Mouse (Mus musculus): ENCODE results near the gene Smyd1. TPM values are rescaled to one million over a fixed set of nuclear protein-coding genes. Genes with fewer than 3 reads are reported as not detected.
"Not testable (repeated sequence)": the region's sequence is repeated elsewhere in the genome, so short reads cannot be mapped to it uniquely, and the experiment has no call there.

Smyd1 gene
- 100 to 1,000 TPM; 336 to 365 TPM for total RNA-seq (2021)
- long read RNA-seq, experiment 1, transcript Smyd1-202 (9 exons, 3,292 nt) = major isoform, 30 of 192 reads
- long read RNA-seq, experiment 1, transcript Smyd1-201 (10 exons, 3,361 nt) = minor isoform, 26 of 192 reads
- long read RNA-seq, experiment 1, partial matches to known transcripts = 10 of 192 reads
- long read RNA-seq, experiment 1, other reads (novel, unspliced or antisense) = 124 of 192 reads
- long read RNA-seq, experiment 2, transcript Smyd1-202 (9 exons, 3,292 nt) = major isoform, 51 of 228 reads
- long read RNA-seq, experiment 2, transcript Smyd1-201 (10 exons, 3,361 nt) = minor isoform, 37 of 228 reads
- long read RNA-seq, experiment 2, partial matches to known transcripts = 12 of 228 reads
- long read RNA-seq, experiment 2, other reads (novel, unspliced or antisense) = 128 of 228 reads

DNA sequence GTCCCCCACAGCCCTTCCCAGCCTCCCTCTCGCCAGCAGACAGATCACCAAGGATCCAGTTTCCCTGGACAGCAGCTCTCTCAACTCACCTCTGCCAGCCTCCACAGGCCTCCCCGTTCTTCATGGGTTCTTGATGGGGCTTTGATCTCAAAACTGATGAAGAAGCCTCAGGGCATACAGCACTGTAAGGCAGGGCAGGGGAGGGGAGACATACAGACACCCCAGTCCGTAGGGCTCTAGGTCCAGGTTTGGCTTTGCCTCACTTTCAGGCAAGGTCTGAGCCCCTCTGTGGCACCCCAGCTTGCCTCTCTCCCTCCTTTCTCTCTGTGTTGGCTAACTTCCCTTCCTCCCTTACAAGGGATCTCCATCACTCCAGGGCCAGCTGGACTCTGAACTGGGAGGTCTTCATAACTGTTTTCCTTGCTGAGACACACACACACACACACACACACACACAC is at the start of gene Smyd1:
Gene Smyd1, minus strand, starts transcription at position 408 of the 458 bp plus-strand sequence.
- intact Hi-C loops (cut with DNase I) = no loop called here
- DNase-seq = no peak

DNA sequence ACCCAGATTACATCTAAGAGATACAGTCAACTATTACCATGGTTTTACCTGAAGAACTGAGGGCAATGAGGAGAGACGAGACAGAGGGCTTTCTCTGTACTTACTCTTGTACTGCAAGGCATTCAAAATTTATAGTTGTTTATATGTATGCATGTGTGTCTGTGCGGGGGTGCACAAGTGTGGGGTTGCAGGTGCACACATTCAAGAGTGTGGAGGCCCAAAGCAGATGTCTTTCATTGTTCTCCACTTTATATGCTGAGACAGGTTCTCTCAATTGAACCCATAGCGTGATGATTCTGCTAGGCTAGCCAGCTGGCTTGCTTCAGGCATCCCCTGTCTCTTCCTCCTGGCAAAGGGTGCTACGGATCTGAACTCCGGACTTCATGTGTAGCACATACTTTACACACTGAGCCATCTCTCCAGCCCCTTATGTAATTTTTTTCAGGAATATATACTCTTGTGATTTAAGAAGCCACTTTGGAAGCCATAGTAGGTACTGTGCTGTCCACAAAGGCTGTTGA is 49.1 kb upstream of the Smyd1 start:
- intact Hi-C loops (cut with DNase I) = no loop called here
- DNase-seq = no peak

DNA sequence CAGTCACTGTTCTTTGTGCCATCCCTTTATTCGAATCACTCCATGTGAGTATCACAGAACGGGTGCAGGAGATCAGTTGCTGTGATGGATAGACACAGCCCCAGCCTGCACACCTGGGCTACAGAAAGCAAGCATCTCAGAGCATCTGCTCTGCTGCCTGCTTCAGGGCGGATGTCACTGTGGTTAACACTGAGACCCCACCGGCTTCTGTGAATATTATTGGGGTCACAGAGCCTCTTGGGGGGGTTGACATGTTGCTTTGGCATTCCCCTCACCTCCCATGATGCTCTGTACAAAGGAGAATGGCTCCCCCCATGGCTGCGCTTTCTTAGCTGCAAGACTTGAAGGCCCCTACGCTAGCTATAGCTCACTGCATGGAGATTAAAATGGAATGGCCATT is 47.4 kb upstream of the Smyd1 start:
- intact Hi-C loops (cut with DNase I) = no loop called here
- DNase-seq = no peak

DNA sequence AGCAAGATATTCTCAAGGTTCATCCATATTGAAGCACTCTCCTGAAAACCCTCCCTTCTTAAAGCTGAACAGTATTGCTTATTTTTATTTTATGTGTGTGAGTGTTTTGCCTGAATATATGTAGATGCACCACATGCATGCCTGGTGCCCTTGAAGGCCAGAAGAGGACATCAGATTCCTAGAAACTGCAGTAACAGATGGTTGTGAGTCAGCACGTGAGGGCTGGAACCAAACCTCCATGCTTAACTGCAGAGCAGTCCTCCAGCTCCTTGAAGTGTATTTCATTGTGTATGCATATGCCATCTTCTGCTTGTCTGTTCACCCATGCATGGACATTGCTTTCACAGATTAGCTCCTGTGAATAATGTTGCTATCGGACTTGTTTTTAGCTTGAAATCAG is 42.0 kb upstream of the Smyd1 start:
- intact Hi-C loops (cut with DNase I) = no loop called here
- no peak for DNase-seq

DNA sequence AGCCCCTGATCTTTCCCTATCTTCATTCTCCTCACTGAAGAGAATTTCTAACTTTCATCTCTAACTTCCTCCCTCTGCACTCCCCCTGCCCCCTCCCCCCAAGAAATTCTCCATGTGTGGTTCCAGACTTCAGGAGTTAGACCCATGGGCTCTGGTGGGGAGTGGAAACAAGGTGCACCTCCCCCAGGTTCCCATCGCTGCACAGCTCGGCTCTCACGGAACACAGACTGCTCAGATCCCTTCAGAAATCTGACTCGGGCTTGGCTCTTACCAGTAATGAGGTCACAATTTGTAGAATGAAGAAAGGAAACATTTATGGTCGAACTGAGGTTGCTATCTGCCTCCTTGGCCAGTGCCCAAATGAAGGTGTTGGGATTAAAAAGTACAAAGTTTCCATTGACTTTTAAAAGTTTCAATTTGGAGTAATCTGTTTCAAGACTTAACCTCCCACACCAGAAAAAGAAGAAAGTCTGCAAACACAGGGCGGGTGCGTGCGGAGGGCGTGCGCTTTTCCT is 39.2 kb upstream of the Smyd1 start:
- intact Hi-C loops (cut with DNase I) = no loop called here
- no peak for DNase-seq

DNA sequence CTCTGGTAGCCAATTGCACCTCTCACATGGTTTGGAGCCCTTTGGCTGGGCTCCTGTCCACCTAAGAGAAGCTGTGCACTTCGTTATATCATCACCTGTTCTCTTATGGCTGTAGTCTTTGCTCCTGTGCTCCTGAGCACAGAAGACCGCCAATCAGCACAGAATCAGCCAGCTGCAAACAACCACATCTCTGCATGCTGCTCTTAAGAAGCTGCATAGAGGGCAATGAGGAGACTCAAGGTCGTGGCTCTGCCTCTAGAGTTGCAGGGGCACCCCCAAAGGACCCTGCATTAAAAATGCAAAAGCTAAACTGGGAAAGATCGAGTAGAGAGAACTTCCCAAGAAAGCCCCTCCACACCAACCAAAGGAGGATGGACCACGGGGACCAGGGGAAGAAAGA is 38.7 kb upstream of the Smyd1 start:
- intact Hi-C loops (cut with DNase I) = no loop called here
- no peak for DNase-seq

DNA sequence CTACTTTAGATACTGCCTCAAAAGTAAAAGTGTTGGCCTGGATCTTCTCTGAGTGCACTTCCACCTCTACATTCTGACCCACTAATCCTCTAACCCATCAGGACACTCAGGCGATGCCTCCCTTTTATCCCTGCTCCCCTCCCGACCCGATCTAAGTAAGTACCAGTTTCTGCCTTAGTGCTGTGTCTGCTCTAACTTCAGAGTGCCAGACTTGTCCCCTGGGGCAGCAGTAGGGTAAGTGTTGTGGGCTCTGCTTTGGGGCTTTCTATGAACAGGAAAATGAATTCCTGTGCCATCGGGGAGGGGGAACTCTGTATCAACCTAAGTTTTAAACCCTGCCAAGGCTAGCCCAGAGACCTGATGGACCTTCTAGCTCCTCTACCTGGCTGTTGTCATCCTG is 38.2 kb upstream of the Smyd1 start:
- no peak for DNase-seq
- intact Hi-C loops (cut with DNase I) = no loop called here

DNA sequence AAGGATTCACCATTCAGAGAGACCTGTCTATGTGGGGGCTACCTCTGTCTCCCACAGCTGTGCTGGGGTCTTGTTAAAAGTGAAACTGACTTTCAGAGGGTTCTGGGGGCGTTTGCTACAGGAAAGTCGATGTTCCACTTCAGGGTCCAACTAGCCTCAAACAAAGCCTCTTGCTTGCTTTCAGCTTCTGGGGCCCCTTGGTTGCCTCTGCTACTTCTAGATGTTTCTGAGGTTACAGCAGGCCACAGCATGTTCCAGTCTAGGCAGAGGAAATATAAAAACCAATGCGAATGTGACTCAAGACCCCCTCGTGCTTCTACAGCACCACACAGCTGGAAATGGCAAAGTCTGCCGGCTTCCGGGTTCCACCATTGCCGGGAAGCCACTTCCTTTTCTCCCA is 35.5 kb upstream of the Smyd1 start:
- DNase-seq = no peak
- intact Hi-C loops (cut with DNase I) = no loop called here

DNA sequence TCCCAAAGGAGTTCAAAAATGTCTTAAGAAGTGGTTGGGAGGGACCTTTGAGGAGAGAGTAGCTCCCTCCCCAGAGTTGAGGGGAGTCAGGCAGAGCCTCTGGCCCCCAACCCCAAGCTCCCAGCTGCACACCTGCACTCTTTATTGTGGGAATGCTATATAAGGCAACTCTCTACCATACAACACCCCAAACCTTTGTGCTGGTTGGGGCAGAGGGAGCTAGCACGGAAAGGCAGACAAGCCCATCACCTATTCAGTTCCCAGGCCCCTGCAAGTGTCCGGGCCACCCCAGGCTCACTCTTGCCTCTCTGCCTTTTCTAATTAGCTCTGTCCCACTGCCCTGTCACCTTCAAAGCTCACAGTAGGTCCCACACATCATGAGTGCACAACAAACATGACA is 31.7 kb upstream of the Smyd1 start:
- intact Hi-C loops (cut with DNase I) = no loop called here

DNA sequence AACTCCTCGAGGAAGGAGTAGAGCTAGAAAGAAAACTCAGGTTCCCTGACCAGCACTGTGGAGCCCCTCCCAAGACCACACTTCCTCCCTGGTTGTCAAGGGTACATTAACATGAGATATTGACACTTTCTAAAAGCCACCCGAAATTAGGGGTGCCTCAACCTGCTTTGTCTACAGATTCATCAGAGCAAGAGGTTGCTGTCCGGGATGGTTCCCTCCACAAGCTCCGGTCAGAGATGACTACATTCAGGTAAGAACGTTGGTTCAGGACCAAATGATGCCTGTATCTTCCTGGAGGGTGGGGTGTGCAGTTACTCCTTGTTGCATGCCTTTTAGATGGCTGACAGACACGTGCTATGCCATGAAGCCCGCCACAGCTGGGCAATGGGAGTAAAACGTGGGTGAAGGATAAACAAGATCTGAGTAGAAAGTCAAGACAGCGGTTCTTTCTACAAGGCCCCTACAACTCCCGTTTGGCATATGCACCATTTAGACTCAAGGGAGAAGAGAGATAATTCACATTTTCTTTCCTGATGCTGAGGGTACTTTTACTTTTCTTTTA is 30.9 kb upstream of the Smyd1 start:
- DNase-seq = no peak
- intact Hi-C loops (cut with DNase I) = no loop called here

More for the DNA sequence above, 31.7 kb upstream of the Smyd1 start:
- no peak for DNase-seq

DNA sequence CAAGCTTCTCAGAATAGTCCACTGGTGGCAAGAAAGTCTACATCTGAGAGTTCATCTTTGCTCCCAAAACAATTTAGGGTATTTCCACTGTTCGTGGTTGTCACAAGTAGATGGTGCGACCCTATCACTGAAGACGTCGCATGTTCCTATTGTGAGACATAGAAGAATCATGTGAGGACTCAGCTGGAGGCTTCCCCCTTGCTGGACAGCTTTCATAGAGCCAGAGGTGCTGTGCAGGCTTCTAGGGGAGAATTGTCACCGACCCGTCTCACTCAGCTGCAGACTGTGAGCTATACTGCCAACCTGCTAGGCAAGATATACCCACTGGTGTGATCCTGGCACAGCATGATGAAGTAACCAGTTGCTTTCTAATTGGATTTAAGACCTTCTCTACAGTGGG is 30.2 kb upstream of the Smyd1 start:
- intact Hi-C loops (cut with DNase I) = no loop called here
- no peak for DNase-seq

DNA sequence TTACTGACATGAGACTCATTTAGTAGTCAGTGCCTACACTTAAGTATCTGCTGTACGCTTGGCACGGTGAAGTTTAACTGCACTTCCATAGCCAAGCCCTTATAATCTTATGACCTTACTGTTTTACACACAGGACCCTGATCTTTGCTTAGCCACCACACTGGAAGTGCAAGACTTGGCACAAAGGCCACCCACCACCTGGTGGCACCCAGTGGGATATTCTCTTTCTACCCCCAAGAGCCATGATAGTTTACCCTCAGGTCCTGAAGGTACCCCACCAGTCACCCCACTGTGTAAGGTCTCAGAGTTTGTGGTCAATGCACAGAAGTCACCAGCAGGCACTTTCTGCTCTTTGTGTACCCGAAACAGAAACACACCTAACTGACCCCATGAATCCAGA is 29.2 kb upstream of the Smyd1 start:
- no peak for DNase-seq
- intact Hi-C loops (cut with DNase I) = no loop called here

DNA sequence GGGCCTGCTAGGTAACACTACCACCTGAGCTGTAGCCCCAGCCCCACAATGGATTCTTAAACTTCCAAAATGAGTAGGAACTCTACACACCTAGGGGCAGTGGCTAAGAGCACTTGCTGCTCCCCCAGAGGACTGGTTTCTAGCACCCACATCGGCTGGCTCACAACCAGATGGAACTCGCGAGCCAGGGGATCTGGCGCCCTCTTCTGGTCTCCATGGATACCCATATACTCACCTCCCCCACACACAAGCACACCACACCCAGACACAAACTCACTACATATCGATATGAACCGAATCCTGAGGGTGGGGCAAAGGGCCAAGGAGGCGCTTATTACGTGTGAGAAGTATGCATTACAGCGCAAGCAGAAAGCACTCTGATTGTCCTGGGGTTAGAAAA is 26.0 kb upstream of the Smyd1 start:
- intact Hi-C loops (cut with DNase I) = no loop called here
- DNase-seq = no peak

DNA sequence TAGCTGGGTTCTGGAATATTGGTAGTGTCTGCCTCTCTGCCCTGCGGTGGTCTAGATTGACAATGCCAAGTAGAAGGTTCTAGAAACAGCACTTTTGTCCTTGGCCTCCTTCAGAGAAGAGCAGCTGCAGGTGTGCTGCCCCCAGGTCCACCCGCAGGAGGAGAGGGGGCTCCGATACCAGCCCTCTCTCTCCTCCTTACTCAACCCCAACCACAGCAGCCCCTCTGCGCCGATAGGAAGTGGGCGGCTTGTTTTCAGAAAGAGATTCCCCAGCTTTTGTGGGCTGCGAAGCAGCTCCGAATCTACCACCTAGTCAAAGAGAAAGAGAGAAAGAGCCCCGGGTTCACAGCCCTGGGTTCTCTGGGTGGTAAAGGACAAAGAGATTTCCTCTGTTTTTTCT is 19.1 kb upstream of the Smyd1 start:
- DNase-seq = no peak
- intact Hi-C loops (cut with DNase I) = no loop called here

DNA sequence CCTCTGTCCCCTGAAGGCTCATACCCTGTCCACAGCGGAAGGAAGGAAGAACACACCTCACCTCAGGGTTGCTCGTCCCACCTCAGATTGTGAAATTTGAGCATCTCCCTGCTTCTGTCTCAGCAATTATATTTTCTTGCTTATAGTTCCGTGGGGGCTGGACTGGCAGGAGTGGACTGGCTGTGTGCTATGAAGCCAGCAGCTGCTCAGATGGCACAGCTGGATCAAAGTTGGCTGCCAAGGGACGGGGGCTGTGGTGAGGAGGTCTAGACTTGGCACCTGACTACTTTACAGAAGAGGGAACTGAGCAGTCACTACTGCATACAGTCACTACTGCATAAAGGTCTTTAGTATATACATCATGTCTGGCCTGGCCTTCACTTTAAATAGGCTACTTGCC is 17.3 kb upstream of the Smyd1 start:
- intact Hi-C loops (cut with DNase I) = no loop called here

DNA sequence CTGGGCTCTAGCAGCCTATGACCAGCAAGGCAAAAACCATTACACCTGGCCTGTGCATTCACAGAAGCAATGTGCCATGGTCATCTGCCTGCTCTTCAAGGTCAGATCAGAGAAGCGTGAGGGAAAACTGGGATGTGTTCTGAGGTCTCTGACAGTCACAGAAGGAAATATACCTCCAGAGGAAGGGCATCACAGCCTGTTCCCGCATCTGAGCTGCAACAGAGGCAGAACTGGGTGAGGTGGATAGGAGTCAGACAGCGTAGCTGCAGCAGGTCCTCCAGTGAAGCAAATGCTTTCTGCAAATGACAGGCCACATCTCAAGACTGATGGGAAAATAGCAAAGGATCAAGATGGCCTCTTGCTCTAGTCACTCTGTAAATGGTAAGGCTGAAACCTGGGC is 16.9 kb upstream of the Smyd1 start:
- intact Hi-C loops (cut with DNase I) = no loop called here
- no peak for DNase-seq

More for the DNA sequence above, 17.3 kb upstream of the Smyd1 start:
- DNase-seq = no peak

DNA sequence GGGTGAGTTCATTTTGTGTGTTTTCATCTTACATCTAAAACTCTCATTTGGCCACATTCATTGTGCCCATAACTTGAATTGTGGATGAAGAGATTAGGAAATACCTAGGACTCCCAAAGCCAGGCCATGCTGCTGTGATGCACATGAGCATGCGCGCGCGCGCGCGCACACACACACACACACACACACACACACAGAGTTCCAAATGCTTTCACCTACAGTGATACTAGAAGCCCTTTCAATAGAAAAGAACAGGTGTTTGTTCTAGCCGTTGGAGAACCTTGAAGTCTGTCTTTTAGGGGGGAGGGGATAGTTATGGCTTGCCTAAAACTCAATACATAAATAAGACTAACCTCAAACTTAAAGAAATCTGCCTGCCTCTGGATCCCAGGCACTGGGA is 15.6 kb upstream of the Smyd1 start:
- no peak for DNase-seq
- intact Hi-C loops (cut with DNase I) = no loop called here

DNA sequence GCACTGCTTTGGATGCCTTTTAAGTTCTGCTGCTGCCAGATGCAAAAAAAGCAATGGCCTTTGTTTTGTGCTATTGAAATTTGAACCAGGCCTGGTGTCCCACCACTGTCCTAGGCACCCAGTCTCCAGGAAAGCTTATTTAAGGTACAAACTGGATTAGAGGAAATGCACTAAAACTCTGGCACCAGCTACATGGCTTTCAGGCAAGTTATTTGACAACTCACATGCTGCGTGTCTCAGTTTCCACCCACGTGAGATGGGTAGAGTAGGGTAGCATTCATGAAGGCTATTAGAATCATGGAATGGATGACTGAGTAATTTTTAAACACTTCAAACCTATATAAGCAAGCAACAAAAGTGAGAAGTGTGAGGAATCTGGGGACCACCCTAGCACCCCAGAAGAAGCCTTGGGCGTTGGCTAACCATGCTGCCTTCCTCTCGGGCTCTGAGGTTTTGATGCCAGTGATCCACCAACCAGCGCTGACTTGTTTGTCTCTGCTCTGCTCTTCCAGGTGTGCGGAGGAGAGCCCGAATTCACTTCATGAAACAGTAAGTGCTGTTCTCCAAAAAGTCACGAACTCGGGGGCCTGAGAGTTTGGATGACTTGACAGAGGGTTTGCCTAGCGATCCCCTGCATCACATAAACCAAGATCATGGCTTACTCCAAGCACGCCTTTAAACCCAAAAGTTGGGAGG is 11.7 kb upstream of the Smyd1 start:
- intact Hi-C loops (cut with DNase I) = no loop called here
- no peak for DNase-seq

DNA sequence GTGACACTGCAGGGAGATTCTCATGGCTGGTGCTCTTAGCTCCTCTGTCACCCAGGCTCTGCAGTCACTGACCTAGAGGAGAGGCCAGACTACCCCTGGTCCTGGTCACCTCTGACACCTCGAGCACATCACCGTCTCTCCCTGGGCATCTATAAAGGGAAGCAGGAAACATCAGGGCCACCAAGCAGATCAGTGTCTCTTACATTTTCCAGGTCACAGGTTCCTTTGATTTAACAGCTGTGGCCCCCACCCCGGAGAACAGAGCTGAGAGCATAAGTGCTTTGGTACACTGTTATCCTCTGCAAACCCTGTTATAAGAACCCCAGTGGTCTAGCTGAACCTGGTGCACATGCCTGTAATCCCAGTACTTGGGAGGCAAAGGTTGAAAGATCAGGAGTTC is 11.0 kb upstream of the Smyd1 start:
- no peak for DNase-seq
- intact Hi-C loops (cut with DNase I) = no loop called here

DNA sequence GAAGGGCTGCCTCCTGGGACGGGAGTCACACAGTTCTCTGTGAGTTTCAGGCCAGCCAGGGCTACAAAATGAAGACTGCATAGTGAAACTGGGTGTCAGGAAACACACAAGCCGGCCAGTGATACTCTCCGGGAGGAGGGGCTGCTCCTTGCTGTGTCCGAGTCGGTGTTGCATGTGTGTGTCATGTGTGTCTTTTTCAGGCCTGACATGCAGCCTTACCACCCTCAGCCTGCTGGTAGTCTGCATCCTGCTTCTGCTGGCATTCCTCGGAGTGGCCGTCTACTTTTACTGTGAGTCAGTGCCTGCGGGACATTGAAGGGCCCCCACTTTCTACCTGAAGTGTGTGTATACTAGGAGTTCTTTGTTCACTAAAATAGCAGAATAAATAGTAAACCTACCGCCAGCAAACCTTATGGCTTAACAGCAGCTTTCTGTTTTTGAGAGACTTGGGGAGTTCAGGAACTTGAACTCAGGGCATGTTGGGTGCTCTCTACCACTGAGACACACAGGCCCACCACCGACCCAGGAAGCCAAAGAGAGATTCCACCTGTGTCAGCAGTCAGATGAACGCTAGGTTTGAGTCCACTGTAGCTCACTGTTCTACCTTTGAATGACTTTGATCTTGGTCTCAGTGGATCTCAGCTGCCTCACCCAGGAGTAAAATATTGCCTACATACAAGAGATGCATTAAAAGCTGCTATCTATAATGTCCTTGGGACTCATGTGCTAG is 10.4 kb upstream of the Smyd1 start:
- no peak for DNase-seq

DNA sequence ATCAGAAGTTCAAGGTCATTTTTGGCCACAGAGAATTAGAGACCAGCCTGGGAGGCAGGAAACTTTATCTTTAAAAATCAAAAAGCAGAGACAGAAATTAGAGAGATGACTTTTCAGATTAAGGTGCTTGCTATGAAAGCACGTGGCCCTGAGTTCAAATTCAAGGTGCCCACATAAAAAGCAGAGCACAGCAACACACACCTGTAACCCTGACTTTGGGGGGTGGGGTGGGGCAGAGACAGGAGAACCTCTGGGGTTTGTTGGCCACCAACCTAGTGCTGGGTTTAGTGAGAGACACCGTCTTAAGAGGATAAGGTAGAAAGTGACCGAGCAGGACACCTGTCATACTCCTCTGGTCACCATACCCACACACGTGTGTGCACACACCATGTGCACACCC is 9.5 kb upstream of the Smyd1 start:
- DNase-seq; intact Hi-C loops (cut with DNase I): not testable (repeated sequence)

More for the DNA sequence above, 10.4 kb upstream of the Smyd1 start:
- intact Hi-C loops (cut with DNase I) = no loop called here
